Mouse (Mus musculus) cerebellum, adult 18-20 months (tissue): ENCODE measurements around the gene Atp5s.

ENCODE experiments used
- DNase-seq, 2 experiments: peaks; one replicate each; pipeline ENCODE4 v3.0.0; 2021

The Atp5s gene

DNA sequence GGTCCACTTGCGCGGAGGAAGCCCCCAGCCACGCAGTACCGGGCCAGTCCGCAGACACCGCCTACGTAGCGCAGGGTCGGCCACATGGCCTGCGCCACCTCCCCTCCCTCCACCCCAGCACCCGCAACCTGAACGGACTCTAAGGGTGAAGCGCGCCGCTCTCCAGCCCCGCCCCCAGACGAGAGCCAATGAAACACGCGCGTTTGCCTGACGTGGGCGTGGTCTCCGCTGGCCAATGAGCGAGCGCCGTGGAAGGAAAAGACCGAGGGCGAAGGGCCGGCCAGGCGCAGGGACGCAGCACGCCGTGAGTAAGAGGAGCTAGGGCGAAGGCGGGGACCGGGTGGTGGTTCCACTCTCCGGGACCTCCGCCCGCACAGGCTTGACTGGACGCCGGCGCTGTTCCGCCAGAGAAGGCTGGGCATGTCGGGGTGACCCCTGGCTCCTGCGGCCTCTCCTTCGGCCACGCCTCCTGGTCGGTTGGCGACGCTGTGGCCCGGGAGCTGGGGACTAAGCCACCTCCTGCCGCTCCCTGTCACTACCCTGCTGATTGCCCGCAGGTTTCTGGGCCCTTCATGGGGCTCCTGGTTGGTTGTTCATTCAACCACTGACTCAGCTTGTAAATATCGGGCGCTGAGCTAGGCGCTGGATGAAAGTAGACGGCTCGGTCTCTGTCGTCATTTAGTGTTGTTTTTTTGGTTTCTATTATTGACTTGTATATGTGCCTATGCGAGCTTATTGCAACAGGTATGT, at the start of gene Atp5s, which contains the start of gene L2hgdh:
Gene Atp5s (plus strand): TSS at position 240 of the 750 bp plus-strand sequence.
Gene L2hgdh (minus strand): TSS at position 163 of the 750 bp plus-strand sequence.
- DNase-seq: peak; percentile 97 to 98

- peak; percentile 41 to 63 for DNase-seq
Observed at GRCm38 (mm10) chr12:69676157-69676556, 48.6 kb upstream of the Atp5s start.

DNA sequence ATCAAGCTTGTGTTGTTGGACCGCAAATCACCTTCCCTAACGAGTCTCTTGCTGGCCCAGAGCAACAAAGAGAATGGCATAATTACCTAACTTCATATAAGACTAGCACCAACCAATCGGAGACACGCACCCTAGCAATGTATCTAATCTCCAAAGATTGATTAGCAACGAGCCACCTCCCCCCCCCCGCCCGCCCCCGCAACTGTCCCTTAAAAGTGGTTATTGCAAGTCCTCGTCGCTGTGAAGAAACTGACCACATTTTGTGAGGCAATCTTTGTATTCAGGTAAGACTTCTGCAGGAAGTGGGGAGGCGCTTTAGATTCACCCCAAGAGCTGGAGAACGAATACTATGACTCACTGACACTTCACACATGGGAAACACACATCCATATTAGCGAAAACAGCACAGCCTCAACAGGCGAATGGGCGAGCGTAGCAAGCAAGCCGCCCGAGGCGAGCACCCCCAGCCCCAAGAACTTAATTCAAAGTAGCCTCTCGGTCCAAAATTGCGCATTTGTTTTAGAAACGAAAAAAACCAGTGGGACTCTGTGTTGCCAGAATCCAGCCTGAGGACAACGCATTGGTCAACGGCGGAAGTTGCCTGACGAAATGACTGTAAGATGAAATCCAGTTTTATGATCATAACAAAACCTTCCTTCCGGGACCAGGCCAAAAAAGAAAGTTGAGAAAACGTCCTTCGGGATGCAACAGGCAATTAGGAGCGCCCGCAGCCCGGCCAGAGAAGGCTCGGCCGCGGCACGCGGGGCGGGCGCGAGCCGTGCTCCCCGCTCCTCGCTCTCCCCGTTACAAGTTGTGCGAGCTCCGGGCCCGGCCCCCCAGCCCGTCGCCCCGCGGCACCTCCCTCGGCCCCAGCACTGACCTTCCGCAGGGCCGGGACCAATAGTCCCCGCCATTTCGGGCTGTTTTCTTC, 43.9 kb upstream of the Atp5s start:
- DNase-seq: peak; percentile 32 to 52

DNA sequence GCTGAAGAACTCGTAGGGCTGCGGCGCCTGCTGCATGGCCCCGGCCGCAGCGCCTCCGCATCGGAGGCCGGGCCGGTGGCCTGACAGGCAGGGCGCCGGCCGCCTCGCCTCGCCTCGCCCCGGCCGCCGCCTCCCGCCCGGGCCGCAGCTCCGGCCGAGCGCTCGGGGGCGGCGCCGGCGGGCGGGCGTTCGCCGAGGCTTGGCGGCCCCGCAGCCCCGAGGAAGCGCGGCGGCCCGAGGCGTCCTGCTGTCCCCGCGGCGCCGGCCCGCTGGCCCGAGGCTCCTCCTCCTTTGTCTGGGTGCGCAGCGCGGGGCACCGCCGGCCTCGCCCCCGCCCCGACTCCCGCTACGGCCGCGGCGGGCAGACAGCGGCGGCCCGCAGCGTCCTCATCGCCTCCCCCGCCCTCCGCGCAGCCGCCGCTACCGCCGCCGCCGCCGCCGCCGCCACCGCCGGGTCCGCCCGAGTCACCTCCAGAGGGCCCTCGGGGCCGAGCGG, 43.1 kb upstream of the Atp5s start, which contains the start of gene Sos2:
Gene Sos2 (minus strand): TSS at position 287 of the 496 bp plus-strand sequence.
- DNase-seq: peak; percentile 75 to 84

DNA sequence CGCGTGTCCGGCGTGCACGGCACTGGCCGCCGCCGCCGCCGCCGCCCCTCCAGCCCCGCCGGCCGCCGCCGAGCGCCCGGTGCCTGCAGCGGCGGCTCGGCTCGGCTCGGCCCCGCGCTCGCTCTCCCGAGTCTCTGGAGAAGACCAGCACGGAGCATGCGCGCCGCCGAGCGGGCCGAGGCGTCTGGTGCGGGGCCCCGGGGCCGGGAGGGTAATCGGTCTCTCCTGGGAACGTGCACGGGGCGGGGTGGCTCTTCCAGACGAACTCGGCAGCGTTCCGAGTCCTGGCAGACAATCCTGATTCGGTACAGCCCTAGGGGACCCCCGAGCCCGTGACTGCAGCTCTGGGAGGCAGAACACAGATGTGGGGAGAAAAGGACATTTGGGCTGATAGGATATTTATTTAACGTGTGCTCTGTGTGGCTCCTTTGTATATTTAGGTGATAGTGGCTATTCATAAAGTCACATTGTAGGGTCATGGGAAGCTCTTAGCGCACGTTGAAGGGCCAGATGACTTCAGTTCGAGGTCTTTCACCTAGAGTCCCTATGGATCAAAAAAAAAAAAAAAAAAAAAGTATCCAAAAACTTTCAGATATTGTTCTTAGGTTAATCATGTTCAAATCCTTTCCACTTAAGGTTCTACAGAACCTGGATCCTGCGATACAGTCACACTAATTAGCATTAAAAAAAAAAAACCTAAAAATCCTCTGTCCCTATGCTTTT, 42.5 kb upstream of the Atp5s start:
- peak; percentile 86 to 91 for DNase-seq

GRCm38 (mm10) chr12:69682788-69683419, 41.8 kb upstream of the Atp5s start:
- DNase-seq: no peak

- peak; percentile 92 to 95 for DNase-seq
Observed at GRCm38 (mm10) chr12:69683537-69683936, 41.2 kb upstream of the Atp5s start.

GRCm38 (mm10) chr12:69688368-69688767, 36.4 kb upstream of the Atp5s start:
- no peak for DNase-seq

DNA sequence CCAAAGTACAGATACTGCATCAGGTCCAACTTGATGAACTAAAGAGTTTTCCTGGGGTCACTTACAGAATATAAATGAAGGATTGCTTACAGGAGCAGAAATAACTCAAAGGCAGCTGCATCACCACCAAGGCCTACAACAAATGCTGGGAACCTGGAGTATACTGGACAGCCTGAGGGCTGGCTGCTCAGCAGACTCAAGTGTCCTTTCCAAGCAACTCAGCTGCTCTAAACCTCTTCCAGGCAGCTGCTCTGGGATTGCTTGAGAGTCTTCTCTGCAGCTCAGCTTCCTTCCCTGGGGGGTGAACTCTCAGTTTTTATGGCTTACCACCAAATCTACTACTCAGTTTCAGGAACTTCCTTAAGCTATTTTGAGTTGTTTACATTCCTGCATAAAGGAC, 35.7 kb upstream of the Atp5s start:
- DNase-seq: no peak

DNA sequence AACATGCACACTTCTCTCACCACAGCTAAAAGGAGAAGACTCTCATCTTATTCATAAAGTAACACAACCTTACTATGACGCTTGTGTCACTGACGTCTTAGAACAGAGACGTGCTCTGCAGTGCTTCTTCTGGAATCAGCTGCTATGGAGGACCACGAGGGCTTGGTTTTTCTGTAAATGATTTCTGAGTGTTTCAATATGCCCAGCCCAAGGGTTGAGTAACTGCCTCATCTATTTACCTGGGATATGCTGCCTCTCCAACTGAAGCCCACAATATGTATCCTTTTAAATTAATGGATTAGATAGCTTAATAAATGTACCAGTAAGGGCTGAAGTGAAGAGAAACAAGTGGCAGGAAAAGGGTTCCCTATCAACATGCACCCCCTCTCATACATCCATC, 34.0 kb upstream of the Atp5s start:
- no peak for DNase-seq

DNA sequence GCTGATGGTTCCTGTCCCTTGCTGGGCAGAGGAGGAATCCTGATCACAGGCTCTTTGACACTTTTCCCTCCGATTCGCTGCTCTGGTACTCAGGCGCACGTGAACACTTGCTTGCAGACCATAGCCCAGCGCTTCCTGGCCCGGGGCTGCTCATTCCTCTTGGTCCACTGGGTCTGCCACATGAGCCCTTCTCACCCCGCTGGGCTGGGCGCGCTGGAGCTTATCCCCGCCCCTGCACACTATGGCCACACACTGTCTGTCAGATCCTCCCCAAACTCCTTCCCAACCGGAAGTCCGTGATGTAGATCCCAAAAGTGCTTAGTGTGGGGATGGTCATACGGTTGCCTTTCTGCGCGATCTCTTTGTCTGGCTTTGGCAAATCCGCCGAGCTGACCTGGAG, 31.3 kb upstream of the Atp5s start:
- DNase-seq: no peak

GRCm38 (mm10) chr12:69696746-69697145, 28.0 kb upstream of the Atp5s start:
- peak; percentile 63 to 65 for DNase-seq

- DNase-seq: no peak
Observed at GRCm38 (mm10) chr12:69698352-69698751, 26.4 kb upstream of the Atp5s start.

DNA sequence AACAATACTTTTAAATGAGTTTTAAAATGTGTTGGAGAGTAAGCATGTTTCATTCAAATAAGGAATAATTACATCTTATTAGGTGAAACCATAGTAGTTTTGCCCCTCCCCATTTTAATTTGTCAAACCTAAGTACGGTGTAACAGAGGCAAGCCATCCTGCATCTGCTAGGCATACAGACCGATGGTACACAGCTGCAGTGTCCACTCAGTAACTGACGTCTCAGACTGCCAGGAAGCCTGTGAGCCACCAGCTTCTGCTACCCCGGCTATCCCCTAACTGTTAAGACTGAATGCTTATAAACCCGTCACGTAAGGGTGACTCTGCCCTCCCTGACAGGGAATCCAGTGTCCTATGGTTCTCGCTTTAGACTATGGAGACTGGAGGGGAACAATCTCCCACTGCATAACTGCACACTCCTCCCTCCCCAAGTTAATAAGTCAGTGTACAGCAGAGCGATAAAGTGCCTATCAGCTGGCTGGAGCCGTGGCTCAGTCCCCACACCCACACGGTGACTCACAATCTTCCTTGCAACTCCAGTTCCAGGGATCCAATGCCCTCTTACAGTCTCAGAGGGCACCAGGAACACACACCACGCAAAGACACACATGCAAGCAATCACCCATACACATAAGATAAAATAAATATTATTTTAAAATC, 19.8 kb upstream of the Atp5s start:
- DNase-seq: no peak

DNA sequence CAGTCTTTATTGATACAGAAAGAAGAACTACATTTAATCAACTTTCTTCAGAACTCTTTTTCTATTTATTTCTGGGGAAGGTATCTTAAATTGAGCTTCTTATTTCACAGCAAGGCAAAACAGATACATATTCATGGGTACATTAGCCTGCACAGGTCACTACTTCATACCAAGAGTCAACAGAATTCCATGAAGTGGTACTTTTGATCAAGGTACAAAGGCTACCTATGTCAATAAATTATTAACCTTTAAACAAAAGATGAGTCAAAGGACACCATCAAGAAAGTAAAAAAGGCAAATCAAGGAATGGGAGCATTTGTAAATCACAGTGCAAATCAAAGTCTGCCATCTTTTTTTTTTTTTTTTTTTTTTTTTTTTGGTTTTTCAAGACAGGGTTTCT, 11.1 kb upstream of the Atp5s start:
- DNase-seq: no peak

DNA sequence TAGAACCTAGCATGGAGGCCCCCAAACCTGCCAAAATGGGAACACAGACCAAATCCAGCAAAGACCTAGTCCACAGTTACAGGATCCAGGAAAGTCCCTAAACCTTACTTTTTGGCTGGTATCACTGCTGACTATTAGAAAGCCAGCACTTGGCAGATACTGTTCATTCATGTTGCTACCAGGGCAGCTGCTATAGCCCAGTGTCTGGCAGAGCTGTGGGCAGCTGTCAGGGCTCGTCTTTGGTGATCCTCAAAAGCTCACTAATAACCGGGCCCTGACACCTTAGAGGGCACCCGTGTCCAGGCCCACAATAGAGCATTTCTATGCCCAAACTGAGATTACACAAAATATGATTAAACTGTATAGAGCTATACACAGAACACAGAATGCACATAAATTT, 1.9 kb upstream of the Atp5s start:
- DNase-seq: no peak

DNA sequence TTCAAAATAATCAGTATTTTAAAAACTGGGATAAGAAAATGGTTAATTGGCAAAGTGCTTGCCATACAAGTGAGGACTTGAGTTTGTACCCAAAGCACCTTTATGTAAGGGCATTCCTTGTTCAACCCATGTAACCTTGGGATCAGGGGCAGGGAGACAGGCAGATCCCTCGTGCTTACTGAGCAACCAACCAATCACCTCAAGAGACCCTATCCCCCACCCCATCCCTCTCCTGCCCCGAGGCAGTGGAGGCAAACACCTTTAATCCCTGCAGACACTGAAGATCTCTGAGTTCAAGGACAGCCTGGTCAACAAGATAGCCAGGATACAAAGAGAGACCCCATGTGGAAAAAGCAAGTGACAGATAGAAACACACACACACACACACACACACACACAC, 1.4 kb upstream of the Atp5s start:
- no peak for DNase-seq

- peak in 1 of 2 experiments; percentile 7 for DNase-seq
Observed at GRCm38 (mm10) chr12:69724018-69724710, 586 bp upstream of the Atp5s start.

- DNase-seq: no peak
Observed at GRCm38 (mm10) chr12:69729246-69729645, 4.5 kb downstream of the Atp5s start.

GRCm38 (mm10) chr12:69730306-69730705, 5.6 kb downstream of the Atp5s start:
- DNase-seq: no peak

DNA sequence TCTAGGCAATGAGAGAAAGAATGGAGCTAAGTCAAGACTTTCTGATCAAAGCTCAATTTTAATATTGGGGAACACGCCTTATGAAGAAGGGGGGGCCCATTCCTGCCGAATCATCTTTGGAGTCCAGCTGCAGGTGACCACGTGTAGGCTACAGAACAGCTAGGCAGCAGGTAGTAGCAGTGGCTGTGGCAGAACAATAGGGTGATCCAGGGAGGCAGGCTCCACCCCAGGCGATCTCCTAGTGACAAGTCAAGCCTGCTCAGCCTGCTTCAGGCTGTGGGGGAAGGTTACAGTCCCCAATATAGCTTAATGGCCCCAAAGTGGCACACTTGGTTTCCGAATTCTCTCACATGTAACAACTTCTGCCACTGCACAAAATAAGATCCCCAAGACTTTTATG, 7.5 kb downstream of the Atp5s start:
- DNase-seq: no peak
